Mouse (Mus musculus) stomach, embryonic 16.5 days (tissue): Measurements from ENCODE around the gene Mpdz. TPM values are rescaled to one million over a fixed set of nuclear protein-coding genes. Genes with fewer than 3 reads are reported as not detected.

Source experiments
- ATAC-seq: fragments of 200-750 bp; cut with Nextera tagmentation; 2 replicates; pipeline ENCODE4 v1.8.0; 2017; ENCODE audit warnings: moderate number of reproducible peaks, moderate TSS enrichment; ENCODE audit not compliant: insufficient read depth, low FRiP score
- H3K27ac ChIP-seq: fragments of 300-500 bp; sonication (generic); 2 replicates; pipeline ENCODE4 v1.5.1; 2014; ENCODE audit warnings: low read length
- H3K27me3 ChIP-seq: fragments of 300-500 bp; sonication (generic); 2 replicates; pipeline ENCODE4 v1.6.1; 2014; ENCODE audit warnings: low read length, control low read depth, mixed read lengths; ENCODE audit not compliant: control insufficient read depth, insufficient read depth
- H3K36me3 ChIP-seq: fragments of 300-500 bp; sonication (generic); 2 replicates; pipeline ENCODE4 v1.6.1; 2014; ENCODE audit warnings: low read length; ENCODE audit not compliant: control insufficient read depth, insufficient read depth
- H3K4me1 ChIP-seq: fragments of 300-500 bp; sonication (generic); 2 replicates; pipeline ENCODE4 v1.6.1; 2014; ENCODE audit warnings: low read length, control low read depth, mixed read lengths; ENCODE audit not compliant: control insufficient read depth, insufficient read depth
- H3K4me2 ChIP-seq: fragments of 300-500 bp; sonication (generic); 2 replicates; pipeline ENCODE4 v1.6.1; 2014; ENCODE audit warnings: low read depth, low read length, mixed read lengths
- H3K4me3 ChIP-seq: fragments of 300-500 bp; sonication (generic); replicated peaks from 2 replicates; pipeline ENCODE4 v1.5.1; 2014; ENCODE audit warnings: mild to moderate bottlenecking, low read length
- H3K9ac ChIP-seq: fragments of 300-500 bp; sonication (generic); 2 replicates; pipeline ENCODE4 v1.6.1; 2014; ENCODE audit warnings: low read length
- H3K9me3 ChIP-seq: fragments of 300-500 bp; sonication (generic); replicated peaks from 2 replicates; pipeline ENCODE4 v1.6.1; 2016; ENCODE audit warnings: low read length, control low read depth; ENCODE audit not compliant: control insufficient read depth
- WGBS: fragments of 180-500 bp; shearing (Covaris S2); extraction: QIAGEN DNeasy Blood & Tissue Kit; methylation state at CpG from one replicate; pipeline ENCODE4 v1.1.7; 2014; 5-methylcytosine and 5-hydroxymethylcytosine counted together
- polyA plus RNA-seq: library from polyadenylated mRNA; unstranded; fragments of >200 nt; fragmentation: Nextera tagmentation; extraction: Ambion mirVana; gene quantifications from 2 replicates; pipeline ENCODE4 v1.2.1, GENCODE M21; 2015

The Mpdz gene
- polyA plus RNA-seq, 1 experiment from 2014 or later, result 23.4 TPM

DNA sequence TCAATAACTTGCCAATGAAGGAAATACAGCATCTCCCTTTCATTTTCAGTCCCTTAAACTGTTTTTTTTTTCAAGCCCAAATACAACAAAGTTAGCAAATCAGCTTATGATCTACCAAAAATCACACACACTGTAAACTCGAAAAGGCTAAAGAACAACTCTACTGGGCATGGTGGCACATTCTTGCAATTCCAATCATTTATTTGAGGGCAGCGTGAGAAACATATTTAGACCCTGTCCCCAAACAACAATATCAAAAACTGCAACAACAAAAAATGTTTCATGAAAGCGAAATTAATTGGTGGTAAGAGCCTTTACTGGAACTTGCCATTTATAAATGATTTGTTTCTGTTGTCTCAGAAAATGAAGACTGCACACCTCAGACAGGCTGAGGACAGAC, 97.5 kb downstream of the Mpdz start:
- Histone ChIP-seq H3K4me3 (no peak overlapping the region), H3K9me3 (no peaks in the 10 kb centered on the region), H3K4me1 (no peaks in the 10 kb centered on the region), H3K36me3 (peaks cover 9% of the 10 kb centered on the region; the same call in 1 of the 2 replicates), H3K27me3 (no peaks in the 10 kb centered on the region), H3K27ac (no peak overlapping the region), H3K4me2 (no peak overlapping the region), H3K9ac (no peak overlapping the region)
- WGBS, result 88% methylated on average over 3 of the region's 3 CpGs
- ATAC-seq, result no peak

DNA sequence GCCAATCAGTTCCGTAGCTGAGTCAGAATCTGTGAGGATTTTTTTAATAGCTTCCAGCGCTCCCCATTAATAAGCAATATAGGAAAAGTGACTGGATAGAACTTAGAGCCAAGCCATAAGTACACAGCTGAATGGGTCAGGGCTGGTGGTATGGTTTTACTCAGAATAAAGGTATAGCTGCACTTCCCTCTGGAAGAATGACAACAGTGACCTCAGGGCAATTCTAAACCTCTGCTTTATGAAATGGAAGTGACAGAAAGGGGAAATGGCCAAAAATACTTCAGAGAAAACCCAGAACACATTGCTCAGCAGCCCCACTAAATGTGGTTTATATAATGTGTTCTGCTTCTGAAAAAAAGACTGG, 109.0 kb downstream of the Mpdz start:
- Histone ChIP-seq H3K4me1 (peaks cover 8% of the 10 kb centered on the region; the same call in 1 of the 2 replicates), H3K9ac (no peak overlapping the region), H3K36me3 (no peaks in the 10 kb centered on the region), H3K27me3 (no peaks in the 10 kb centered on the region), H3K4me3 (no peak overlapping the region), H3K27ac (peak overlapping the region; percentile 69; the same call in 1 of the 2 replicates), H3K4me2 (no peak overlapping the region), H3K9me3 (no peaks in the 10 kb centered on the region)
- WGBS, result 49% methylated on average over 2 of the region's 2 CpGs
- ATAC-seq, result peak; percentile 85

- H3K9ac ChIP-seq, result no peak overlapping the region
- no peaks in the 10 kb centered on the region for H3K27me3 ChIP-seq
- no peak overlapping the region for H3K4me2 ChIP-seq
- H3K4me1 ChIP-seq, result peaks cover 8% of the 10 kb centered on the region; the same call in 1 of the 2 replicates
- H3K36me3 ChIP-seq, result no peaks in the 10 kb centered on the region
- peak; percentile 88 for ATAC-seq
- 48% methylated on average over 11 of the region's 11 CpGs for WGBS
- no peaks in the 10 kb centered on the region for H3K9me3 ChIP-seq
- H3K27ac ChIP-seq, result peak overlapping the region; percentile 69
- no peak overlapping the region for H3K4me3 ChIP-seq
Observed at GRCm38 (mm10) chr4:81332901-81333627, 109.6 kb downstream of the Mpdz start.

DNA sequence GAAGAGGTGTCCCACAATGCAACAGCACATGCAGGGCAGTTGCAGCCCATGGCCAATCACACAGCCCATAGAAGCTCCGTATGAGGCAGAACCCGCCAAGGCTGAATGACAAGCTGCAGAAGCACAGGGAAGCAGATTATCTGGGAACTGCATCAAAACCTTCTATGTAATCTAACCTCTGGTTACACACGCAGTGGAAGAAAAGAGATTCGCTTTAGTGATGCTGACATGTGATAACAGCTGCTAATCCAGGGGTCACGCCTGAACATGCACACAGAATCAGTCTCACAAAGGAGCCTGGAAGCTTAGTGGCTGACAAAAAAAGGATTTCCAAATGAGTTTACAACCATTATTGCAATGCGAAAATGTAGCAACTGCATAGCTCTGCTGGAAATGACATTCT, 110.2 kb downstream of the Mpdz start:
- ATAC-seq, result no peak
- H3K4me3 ChIP-seq, result no peak overlapping the region
- WGBS, result 59% methylated on average over 6 of the region's 6 CpGs

GRCm38 (mm10) chr4:81327694-81328093, 114.9 kb downstream of the Mpdz start:
- 81% methylated on average over 2 of the region's 2 CpGs for WGBS
- no peaks in the 10 kb centered on the region for H3K36me3 ChIP-seq
- H3K4me3 ChIP-seq, result no peak overlapping the region
- H3K27ac ChIP-seq, result no peak overlapping the region; the same call in 1 of the 2 replicates
- no peaks in the 10 kb centered on the region for H3K9me3 ChIP-seq
- ATAC-seq, result no peak
- H3K9ac ChIP-seq, result no peak overlapping the region
- 0 out of 2 replicates have a peak, but pooled peaks cover 3% of the 10 kb centered on the region for H3K4me1 ChIP-seq
- H3K27me3 ChIP-seq, result no peaks in the 10 kb centered on the region
- H3K4me2 ChIP-seq, result no peak overlapping the region

More for the DNA sequence above, 110.2 kb downstream of the Mpdz start:
- no peak overlapping the region for H3K9ac ChIP-seq
- H3K4me1 ChIP-seq, result peaks cover 8% of the 10 kb centered on the region; the same call in 1 of the 2 replicates
- H3K27me3 ChIP-seq, result no peaks in the 10 kb centered on the region
- H3K4me2 ChIP-seq, result no peak overlapping the region
- H3K36me3 ChIP-seq, result no peaks in the 10 kb centered on the region
- no peaks in the 10 kb centered on the region for H3K9me3 ChIP-seq
- peak overlapping the region; percentile 32 for H3K27ac ChIP-seq

DNA sequence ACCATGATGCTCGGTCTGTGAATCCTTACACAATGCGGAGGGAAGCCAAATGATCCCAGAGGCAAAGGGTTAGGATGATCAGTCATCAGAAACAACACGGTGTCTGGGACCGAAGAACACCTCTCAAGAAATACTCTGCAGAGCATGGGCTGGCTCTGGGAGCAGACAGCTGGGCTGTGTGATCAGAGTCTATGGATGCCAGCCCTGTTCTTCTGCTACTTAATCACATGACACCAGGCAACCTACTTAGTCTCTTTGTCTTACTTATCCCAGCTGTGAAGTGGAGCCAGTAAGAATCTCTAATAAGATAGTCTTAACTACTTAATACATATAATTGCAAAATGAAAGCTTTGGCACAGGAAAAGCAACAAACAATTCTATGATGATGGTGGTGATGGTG, 118.8 kb downstream of the Mpdz start:
- Histone ChIP-seq H3K9me3 (no peaks in the 10 kb centered on the region), H3K4me3 (no peak overlapping the region), H3K36me3 (peaks cover 13% of the 10 kb centered on the region; the same call in 1 of the 2 replicates), H3K27me3 (no peaks in the 10 kb centered on the region), H3K27ac (no peak overlapping the region), H3K4me2 (no peak overlapping the region), H3K4me1 (no peaks in the 10 kb centered on the region), H3K9ac (no peak overlapping the region)
- WGBS, result 83% methylated on average over 4 of the region's 4 CpGs
- no peak for ATAC-seq

GRCm38 (mm10) chr4:81322232-81322631, 120.4 kb downstream of the Mpdz start:
- no peaks in the 10 kb centered on the region for H3K27me3 ChIP-seq
- H3K4me3 ChIP-seq, result no peak overlapping the region
- no peak overlapping the region for H3K27ac ChIP-seq
- H3K4me1 ChIP-seq, result no peaks in the 10 kb centered on the region
- peaks cover 13% of the 10 kb centered on the region; the same call in 1 of the 2 replicates for H3K36me3 ChIP-seq
- 88% methylated on average over 3 of the region's 3 CpGs for WGBS
- H3K4me2 ChIP-seq, result no peak overlapping the region
- H3K9ac ChIP-seq, result no peak overlapping the region
- no peaks in the 10 kb centered on the region for H3K9me3 ChIP-seq
- ATAC-seq, result no peak

DNA sequence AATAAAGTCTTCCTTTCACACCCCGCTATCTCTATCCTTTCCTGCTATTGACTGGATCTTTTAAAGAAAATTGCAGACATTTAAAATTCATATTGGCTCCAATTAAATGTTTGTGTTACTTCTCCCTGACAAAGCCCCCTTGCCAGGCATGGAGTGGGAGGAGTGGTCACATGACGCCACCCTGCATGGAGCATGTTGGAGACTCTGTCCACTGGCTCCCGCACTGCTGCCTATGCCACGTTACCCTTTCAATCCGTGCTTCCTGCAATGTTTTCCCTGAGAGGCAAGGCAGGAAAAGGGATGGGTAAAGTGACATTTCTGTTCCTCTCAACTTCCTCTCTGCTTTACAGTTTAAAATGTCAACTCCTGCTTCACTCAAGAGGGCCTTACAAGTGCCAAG, 128.0 kb downstream of the Mpdz start:
- WGBS, result 67% methylated on average over 5 of the region's 5 CpGs
- Histone ChIP-seq H3K9me3 (no peaks in the 10 kb centered on the region), H3K27me3 (no peaks in the 10 kb centered on the region), H3K4me2 (no peak overlapping the region), H3K36me3 (peaks cover 7% of the 10 kb centered on the region; the same call in 1 of the 2 replicates), H3K4me3 (no peak overlapping the region), H3K27ac (no peak overlapping the region), H3K9ac (no peak overlapping the region), H3K4me1 (peaks cover 2% of the 10 kb centered on the region; the same call in 1 of the 2 replicates)
- ATAC-seq, result no peak

- 66% methylated on average over 4 of the region's 4 CpGs for WGBS
- no peak overlapping the region for H3K4me3 ChIP-seq
Observed at GRCm38 (mm10) chr4:81313246-81313645, 129.4 kb downstream of the Mpdz start.

More at GRCm38 (mm10) chr4:81313246-81313645, 129.4 kb downstream of the Mpdz start:
- Histone ChIP-seq H3K27me3 (no peaks in the 10 kb centered on the region), H3K9ac (no peak overlapping the region), H3K27ac (no peak overlapping the region), H3K4me1 (peaks cover 2% of the 10 kb centered on the region; the same call in 1 of the 2 replicates), H3K36me3 (0 out of 2 replicates have a peak, but pooled peaks cover 4% of the 10 kb centered on the region), H3K4me2 (no peak overlapping the region), H3K9me3 (no peaks in the 10 kb centered on the region)
- ATAC-seq, result no peak
